Mouse (Mus musculus): Measurements from ENCODE around the gene Ssr3.
"Not testable (repeated sequence)": the region's sequence is repeated elsewhere in the genome, so short reads cannot be mapped to it uniquely, and the experiment has no call there.

Gene Ssr3

DNA sequence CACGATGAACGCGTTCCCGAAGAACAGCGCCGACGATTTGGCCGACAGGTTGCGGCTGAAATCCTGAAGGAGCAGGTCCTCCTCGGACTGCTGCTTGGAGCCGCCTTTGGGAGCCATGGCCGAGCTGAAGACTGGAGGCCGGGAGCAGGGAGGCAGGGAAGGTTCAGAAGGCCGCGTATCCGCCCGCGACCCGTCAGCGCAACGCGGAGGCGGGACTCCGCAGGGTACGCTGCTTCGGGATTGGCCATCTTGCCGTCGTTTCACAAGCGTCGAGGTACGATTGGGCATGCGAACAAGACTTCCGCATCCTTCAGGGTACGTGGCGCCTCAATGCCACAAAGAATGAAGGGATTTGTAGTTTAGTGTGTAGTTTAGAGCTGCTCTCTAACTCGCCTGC, at the start of gene Ssr3:
TSS of gene Ssr3 (minus strand) at position 203 of the 397 bp plus-strand sequence.
- DNase-seq, result peak; percentile 98

DNA sequence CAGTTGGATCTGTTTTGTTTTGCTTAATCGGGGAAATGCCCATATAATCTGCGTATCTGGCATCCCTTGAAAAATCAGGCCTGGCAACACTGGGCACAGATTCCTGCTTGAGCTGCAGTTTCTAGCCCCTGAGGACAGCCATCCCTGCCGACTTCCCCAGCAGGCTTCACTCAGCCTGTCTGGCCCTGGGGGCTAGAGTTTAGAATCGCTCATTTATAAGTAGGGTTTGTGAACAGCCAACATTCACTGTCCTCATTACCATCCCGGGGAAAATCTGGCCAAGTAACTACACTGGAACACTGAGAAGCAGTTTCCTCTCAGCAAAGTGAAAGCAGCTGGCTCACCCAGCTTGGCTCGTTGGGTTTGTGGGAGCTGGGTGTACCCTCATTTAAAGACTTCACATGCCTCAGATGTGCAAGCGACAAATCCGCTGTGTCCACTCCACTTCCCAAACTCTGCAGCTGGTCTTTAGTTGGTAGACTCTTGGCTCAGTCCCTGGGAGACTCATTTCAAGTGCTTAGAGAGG, 49.2 kb upstream of the Ssr3 start:
- DNase-seq, result peak; percentile 29 to 32

DNA sequence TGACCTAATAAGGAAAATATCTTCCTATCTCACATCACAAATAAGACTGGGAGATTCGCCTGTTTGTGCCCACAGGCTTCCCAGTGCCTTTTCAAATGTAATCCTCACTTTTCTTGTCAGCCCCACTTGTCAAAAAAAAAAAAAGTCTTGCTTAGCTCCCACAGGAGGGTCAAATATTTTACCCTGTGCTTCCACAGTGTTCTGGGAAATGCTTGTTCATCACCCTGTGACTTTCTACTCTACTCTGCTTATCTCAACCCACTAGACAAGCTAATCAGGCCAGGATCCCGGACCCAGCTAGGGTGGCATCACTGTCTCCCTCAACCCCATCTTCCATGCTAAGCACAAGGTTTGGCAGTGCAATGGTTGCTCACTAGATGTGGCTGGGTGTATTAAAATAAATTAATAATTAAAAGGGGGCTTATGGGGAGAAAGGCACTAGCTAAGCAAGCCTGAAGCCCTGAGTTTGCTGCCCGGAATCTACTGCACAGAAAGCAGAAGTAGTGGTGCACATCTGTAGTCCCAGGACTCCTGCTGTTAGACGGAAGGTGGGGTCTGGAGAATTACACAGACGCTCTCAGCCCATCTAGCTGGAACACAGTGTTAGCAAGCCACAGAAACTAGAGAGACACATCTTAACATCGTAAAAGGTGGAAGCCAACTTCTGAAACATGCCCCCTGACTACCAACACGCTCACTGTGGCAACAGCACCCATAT, 46.2 kb upstream of the Ssr3 start:
- DNase-seq, result no peak

DNA sequence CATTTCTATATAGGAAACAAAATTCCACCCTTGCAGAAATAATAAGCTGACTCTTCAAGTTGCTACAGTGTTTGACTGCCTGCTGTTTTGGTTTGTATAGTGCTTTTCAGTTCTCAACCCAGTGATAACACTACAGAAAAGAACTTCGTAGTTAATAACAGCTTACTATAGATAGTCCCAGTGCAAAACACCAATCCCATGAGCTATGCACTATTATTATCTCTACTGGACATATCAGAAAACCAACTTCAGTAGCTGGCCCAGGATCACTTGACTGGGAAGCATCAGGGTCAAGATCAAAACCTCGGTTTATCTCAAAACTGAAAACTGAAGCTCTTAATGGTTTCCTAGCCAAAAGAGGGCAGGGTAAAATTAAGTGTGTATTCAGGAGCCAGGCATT, 43.4 kb upstream of the Ssr3 start:
- DNase-seq, result no peak

DNA sequence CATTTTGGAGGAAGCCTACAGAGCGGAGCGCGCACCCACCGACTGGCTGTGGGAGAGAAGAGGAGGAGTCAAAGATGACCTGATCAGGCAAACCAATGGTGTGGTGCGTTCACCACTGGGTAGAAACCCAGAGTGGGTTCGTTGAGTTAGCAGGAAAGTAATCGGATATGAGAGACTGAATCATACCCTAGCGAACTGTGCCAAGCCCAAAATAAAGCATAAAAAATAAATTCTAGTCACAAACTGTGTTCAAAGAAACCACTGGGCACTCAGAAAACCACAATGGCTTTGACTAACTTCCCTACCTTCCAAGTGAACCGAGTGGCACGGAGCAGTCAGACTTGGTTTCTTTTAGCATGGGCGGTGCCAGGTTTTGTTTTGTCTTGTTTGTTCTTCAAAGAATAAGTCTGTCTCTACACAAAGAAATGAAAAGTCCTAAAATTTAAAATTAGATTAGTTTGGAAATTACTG, 42.7 kb upstream of the Ssr3 start:
- no peak for DNase-seq

DNA sequence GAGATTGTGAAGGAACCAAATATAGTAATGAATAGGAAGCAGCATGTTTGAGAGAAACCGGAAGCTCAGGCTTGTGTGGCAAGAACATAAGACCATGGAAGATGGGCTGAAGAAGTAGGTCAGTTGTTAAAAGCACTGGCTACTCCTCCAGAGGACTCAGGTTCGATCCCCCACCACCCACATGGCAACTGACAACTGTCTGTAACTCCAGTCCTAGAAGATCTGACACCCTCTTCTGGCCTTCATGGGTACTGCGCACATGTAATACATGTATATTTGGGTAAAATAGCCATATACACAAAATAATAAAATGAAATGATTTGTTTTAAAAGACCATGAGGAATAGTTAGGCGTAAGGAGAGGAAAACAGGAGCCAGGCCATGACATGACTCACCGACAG, 39.8 kb upstream of the Ssr3 start:
- DNase-seq, result no peak

DNA sequence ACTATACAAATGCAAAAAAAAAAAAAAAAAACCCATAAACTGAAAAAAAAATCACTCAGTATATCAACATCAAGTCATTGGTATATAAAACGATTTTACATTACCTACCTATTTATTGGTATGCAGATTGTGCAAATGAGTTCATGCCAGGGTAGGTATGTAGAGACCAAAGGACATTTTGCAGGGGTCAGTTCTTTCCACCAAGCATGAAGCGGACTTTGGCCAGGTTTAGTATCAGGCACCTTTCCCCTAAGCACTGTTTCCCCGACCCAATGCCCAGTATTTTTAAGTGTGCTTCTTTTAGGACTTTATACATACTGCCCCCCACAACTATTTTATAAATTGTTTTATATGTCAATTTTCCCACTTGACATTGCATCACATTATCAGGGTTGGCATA, 27.3 kb upstream of the Ssr3 start:
- DNase-seq, result peak; percentile 48 to 52

DNA sequence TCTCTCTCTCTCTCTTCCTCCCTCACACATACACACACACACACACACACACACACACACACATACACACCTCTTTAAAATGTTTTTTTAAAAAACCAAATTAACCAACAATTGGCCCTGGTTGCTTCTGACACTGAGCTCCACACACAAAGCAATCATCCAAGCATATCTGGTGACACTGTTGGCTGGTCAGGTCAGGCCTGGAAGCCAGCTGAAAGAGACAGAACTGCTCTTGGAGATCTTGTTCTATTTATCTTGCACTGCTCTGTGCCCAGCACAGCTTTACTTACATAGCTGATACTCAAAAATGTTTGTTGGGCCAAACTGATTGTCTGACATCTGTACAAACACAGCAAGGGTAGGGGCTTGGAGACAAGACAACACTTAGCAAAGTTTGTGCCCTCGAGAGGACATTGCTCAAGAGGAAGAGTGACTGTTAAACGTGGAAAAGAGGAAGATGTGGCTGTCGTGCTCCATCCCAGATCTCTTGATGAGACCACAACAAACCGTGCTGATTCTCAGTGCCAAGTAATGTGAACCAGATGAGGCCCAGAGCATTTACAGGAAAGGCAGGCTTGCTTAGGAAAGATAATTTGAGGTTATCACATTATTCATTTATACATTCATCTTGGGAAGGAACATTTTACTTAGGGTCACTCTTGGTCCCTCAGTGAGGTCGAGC, 25.6 kb upstream of the Ssr3 start:
- no peak for DNase-seq

DNA sequence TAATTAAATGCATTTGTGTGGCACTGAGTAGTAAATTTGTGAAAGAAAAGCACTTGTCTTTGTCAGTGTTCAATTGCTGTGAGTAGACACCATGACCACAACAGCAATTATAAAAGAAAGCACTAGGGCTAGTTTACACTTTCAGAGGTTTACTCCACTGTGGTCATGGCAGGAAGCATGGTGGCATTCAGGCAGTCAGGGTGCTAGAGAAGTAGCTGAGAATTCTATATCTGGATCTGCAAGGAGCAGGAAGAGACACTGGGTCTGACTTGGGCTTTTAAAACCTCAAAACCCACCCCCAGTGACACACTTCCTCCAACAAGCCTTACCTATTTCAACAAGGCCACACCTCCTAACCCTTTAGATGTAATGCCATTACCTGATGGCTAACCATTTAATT, 24.1 kb upstream of the Ssr3 start:
- no peak for DNase-seq

DNA sequence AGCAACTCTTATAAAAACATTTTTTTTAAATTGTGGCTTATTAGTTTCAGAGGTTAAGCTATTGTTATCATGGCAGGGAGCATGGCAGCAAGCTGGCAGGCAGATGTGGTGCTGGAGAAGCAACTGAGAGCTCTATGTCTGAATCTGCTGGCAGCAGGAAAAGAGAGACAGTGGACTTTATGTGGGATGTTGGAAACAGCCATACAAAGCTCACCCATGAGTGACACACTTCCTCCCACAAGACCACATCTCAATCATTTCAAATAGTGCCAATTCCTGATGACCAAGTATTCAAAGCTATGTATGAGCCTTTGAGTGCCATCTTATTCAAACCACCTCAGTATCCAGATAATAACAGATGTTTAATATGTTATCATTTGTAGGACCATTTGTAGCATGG, 15.5 kb upstream of the Ssr3 start:
- no peak for DNase-seq

DNA sequence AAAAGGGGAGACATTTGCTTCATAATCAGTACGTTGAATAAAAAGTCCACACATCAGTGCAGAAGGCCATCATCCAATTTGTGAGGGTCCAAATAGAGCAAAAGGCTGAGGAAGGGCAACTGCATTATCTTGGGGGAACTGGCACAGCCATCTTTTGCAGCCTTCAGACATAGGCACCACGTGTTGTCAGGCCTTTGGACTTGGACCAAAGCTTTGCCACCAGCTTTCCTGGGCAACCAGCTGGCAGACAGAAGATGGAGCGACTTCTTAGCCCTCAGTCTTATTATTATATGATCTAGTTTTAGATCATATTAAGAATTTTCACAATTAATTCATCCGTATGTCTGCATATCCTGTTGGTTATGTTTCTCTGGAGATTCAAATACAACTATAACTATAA, 13.4 kb upstream of the Ssr3 start:
- DNase-seq, result no peak

DNA sequence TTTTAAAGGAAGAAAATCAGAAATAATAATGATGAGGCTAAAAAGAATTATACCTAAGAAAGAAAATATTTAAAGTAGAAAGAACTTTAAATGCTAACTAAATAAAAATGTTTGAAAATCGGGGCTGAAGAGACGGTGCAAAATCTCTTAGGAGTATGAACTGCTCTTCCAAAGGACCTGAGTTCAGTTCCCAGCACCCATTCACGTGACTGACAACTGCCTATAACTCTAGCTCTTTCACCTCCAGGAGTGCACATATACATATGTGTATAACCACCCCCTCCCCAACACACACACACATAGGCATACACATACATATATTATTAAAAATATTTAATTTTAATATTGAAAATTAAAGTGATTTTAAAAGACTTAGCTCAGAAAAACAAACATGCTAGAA, 5.1 kb upstream of the Ssr3 start:
- no peak for DNase-seq

DNA sequence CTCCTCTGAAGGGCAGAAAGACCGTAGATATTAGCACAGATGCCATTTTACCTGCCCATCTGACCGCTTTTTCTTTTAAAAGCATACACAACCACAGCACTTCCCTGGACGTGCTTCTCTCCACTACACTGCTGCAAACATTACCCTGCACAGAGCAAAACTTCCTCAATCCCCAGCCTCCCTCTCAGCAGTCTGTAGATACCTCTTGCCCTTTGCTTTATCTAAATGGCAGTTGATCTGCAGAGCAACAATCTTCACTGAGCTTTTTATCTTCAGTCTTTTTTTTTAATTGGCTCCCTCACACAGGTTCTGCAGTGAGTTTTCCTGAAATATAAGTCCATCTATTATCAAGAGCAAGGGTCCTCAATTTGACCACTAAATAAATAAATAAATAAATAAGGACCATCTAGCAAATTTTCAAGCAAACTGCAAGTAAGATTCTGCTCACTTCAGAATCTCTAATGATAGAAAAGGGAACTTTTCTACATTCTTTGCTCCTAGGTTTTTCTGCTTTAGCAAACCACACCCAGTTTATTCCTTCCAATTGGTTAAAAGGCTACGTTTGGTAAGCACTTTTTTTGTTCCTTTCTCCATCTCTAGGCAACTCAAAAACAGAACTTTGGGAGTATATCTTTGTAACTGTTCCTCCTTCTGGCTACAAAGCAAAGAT, 4.5 kb upstream of the Ssr3 start:
- no peak for DNase-seq

DNA sequence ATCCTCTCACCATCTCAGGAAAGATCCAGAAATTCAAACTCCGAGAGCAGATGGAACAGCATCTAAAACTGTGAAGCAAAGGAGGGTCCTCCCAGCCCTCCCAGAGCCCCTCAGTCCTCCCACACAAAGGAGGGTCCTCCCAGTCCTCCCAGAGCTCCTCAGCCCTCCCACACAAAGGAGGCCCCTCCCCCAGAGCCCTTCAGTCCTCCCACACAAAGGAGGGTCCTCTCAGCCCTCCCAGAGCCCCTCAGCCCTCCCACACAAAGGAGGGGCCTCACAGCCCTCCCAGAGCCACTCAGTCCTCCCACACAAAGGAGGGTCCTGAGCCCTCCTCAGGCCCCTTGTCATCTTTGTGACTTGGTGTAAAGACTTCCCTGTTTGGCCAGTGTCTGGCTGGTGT, 2.7 kb upstream of the Ssr3 start:
- DNase-seq, result not testable (repeated sequence)

DNA sequence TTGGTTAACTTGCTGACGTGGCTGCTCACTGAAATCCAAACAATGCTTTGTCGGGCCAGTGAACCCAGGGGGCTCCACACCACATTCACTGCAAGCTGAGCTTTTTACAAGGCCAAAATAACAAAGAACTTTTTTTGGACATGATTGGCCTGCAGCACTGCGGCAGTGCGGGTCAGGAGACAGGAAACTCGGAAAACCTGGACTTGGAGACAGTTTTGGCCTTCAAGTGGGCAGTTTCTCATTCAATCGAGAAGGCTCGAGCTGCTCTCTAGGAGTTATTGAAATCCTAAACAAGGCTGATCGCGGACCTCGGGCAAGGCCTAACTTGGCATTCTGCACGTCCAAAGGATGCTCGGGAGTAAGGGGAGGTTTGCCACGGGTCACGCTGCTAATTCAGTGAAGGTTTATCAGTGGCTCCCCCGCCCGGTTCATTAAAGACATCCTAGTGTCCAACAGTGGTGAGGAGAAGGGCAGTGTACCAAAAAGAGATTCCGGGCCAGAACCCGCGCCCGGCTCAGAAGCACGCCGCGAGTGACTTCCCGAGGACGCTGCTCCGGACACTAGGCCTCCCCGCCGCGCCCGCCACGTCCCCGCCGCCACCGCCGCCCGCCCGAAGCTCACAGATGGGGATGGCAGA, 521 bp downstream of the Ssr3 start:
- peak in 1 of 2 experiments; percentile 10 for DNase-seq

DNA sequence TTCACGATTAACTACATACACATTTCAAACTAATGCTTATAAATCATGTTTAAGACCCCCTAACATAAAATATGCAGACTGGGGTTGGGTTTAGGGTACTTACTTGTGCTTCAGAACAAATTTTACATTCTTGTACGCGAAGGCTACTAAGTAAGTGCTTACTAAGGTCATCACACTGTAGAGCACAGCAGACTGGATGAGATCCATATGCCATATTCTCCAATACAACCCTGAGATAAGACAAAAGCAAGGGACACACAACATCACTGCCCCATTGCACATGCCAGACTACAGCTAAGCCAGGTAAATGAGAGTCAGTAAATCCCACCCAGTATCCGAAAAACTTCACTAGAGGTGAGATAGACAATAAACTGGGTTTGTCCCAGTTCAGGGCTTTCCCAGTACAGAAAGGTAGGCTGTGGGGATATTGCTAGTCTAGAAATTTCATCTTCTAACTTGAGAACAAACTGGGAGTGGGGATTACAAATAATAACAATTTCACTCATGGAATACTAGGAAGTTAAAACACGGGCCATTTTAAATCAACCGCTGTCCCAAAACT, 1.1 kb downstream of the Ssr3 start:
- DNase-seq, result no peak

DNA sequence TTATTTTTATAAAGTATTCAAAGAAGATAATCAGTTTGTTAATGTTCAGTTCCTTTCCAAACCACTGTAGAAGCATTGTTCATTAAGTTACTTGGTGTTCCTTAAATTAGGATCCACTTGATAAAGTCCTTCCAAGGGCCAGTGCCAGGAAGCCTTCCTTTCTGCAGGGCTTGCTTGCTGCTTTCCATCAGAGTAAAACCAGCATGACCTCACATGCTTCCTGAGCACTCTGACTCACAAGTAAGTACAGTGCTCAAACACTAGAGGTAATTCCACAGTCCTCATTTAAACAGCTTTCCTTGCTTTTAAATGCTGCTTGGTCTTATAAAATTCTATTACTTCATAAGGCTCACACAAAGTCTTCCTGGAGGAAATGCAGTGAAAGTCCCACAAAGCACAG, 6.7 kb downstream of the Ssr3 start:
- no peak for DNase-seq

DNA sequence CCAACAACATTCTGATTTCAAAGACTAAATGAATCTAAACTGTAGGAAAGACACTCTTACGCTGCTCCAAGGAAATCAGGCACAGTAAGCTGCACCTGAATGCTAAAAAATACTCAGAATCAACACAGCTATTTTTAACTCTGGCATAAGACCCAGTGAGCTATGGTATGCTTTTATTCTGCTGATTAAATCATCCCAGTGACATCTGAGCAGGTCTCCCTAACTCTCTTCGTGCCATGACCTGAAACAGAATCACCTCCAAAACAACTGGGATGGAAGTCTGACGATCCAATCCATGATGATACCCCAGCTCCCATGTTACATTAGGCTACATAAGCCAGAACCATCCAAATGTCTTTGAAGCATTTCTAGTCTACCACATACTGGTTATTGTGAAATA, 8.0 kb downstream of the Ssr3 start:
- no peak for DNase-seq

DNA sequence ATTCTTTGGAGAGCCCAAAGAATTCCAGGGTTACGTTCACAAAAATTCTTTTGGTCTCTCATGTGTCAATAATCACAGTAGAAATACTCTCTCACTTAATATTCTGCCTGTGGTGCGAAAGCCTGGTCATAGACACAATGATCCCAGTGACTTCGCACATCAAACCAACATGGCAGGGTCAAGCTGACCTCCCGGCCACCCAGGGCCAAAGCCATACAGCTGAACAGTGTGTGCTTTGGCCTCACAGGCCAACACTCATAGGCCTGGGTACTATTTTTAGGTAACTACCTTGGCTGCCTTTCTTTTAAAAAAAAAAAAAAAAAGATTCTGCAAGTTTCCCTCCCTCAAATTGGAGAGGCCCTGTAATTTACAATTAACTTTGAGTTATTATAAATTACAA, 11.3 kb downstream of the Ssr3 start:
- DNase-seq, result no peak

DNA sequence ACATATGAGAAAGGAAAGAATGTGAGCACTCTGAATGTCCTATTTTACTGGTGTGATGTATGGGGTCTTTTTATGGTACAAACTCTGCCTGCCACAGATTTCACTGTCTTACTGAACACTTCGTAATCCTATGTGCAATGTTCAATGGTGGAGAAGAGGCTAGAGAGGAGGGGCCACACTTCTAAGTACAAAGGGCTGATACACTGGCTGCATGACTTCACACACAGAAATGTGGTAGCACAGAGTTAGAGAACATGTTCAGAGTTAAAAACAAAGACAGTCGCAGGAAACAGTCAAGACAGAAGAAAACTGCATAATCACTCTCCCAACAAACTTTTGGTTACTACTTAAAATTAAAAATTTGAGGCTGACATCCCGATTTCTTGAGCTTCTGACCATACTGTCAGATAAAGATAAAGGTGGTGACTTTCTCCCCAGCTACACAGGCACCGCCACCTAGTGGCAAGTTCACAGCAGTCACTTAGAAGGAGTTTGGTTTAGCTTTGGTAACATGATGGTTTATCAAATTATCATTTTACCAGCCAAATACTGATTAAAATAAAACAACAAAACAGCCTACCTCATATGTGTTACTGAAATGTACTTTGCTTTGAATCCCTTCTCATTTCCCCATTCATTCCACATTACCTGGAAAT, 12.4 kb downstream of the Ssr3 start:
- DNase-seq, result peak in 1 of 2 experiments; percentile 36

DNA sequence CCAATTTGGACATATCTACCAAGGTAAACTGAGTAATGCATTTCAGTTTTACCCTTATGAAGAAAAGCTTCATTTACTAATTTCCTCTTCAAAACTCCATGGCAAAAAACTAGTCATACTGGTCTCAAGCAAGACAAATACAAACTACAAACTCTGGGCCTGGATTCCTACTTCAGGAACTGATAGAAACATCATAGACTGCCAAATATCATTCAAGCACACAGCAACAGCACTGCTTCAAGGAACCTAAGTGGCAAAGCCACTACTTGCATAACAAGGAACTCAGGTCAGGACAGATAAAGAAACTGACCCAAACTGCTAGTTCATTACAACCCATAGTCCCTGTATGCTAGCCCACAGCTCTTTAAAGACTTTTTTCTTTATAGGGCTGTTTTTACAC, 13.7 kb downstream of the Ssr3 start:
- DNase-seq, result no peak

DNA sequence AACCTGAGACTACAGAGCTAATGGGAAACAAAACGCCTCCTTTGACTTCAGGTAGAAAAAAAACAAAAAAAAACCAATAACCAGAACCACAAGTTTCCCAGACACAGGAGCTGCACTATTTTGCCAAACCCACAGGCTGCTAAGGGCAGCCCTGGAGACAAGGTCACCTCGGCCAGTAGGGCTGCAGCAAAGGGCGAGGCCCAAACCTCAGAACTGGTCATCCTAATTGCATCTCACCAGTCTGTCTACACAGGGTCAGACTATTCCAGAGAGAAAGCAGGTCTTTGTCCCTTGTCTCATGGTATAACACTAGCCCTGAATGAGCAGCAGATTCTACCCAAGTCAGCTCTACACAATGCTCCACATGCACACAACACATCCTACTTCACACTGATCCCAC, 17.7 kb downstream of the Ssr3 start:
- no peak for DNase-seq
